Mouse (Mus musculus): ENCODE measurements around the gene Jup. TPM values are rescaled to one million over a fixed set of nuclear protein-coding genes. Genes with fewer than 3 reads are reported as not detected.

Gene Jup
- total RNA-seq (2021): 10 to 100 TPM; 33.2 to 36.2 TPM

- peak; percentile 97 for DNase-seq (ENCODE audit: extremely low spot score in 1 of 2, low spot score in 1 of 2)
These were observed at the start of gene Jup for GRCm38 (mm10) chr11:100397600-100398389. Gene Jup (minus strand): TSS chr11:100397763.

- no peak for DNase-seq (ENCODE audit: extremely low spot score in 1 of 2, low spot score in 1 of 2)
These were observed 45.1 kb upstream of the Jup start for GRCm38 (mm10) chr11:100442625-100443024.

- no peak for DNase-seq (ENCODE audit: extremely low spot score in 1 of 2, low spot score in 1 of 2)
These were observed 44.2 kb upstream of the Jup start, which contains the start of the genes Nt5c3b and Klhl10 for GRCm38 (mm10) chr11:100441797-100442196. Gene Nt5c3b (minus strand): TSS chr11:100441808. Gene Klhl10 (plus strand): TSS chr11:100441917.

GRCm38 (mm10) chr11:100440691-100441522 is 43.3 kb upstream of the Jup start:
- peak; percentile 66 to 76 for DNase-seq (ENCODE audit: extremely low spot score in 1 of 2, low spot score in 1 of 2)

GRCm38 (mm10) chr11:100437901-100438300 is 40.3 kb upstream of the Jup start:
- DNase-seq (ENCODE audit: extremely low spot score in 1 of 2, low spot score in 1 of 2): no peak

GRCm38 (mm10) chr11:100435678-100436246 is 38.2 kb upstream of the Jup start:
- DNase-seq (ENCODE audit: extremely low spot score in 1 of 2, low spot score in 1 of 2): no peak

- no peak for DNase-seq (ENCODE audit: extremely low spot score in 1 of 2, low spot score in 1 of 2)
These were observed 34.4 kb upstream of the Jup start for GRCm38 (mm10) chr11:100432002-100432401.

- no peak for DNase-seq (ENCODE audit: extremely low spot score in 1 of 2, low spot score in 1 of 2)
These were observed 32.5 kb upstream of the Jup start for GRCm38 (mm10) chr11:100430052-100430451.

- no peak for DNase-seq (ENCODE audit: extremely low spot score in 1 of 2, low spot score in 1 of 2)
These were observed 31.1 kb upstream of the Jup start for GRCm38 (mm10) chr11:100428612-100429199.

- no peak for DNase-seq (ENCODE audit: extremely low spot score in 1 of 2, low spot score in 1 of 2)
These were observed 29.3 kb upstream of the Jup start for GRCm38 (mm10) chr11:100426820-100427219.

GRCm38 (mm10) chr11:100425851-100426250 is 28.3 kb upstream of the Jup start:
- DNase-seq (ENCODE audit: extremely low spot score in 1 of 2, low spot score in 1 of 2): peak; percentile 50 to 79

GRCm38 (mm10) chr11:100423836-100424235 is 26.3 kb upstream of the Jup start:
- DNase-seq (ENCODE audit: extremely low spot score in 1 of 2, low spot score in 1 of 2): no peak

GRCm38 (mm10) chr11:100421537-100421936 is 24.0 kb upstream of the Jup start:
- no peak for DNase-seq (ENCODE audit: extremely low spot score in 1 of 2, low spot score in 1 of 2)

- DNase-seq (ENCODE audit: extremely low spot score in 1 of 2, low spot score in 1 of 2): no peak
These were observed 17.6 kb upstream of the Jup start, which contains the start of gene Fkbp10 for GRCm38 (mm10) chr11:100414914-100415822. Gene Fkbp10 (plus strand): TSS chr11:100415697.

GRCm38 (mm10) chr11:100414021-100414913 is 16.7 kb upstream of the Jup start, which contains the start of gene P3h4:
Gene P3h4 (minus strand): TSS chr11:100414836.
- DNase-seq (ENCODE audit: extremely low spot score in 1 of 2, low spot score in 1 of 2): peak; percentile 55 to 61

GRCm38 (mm10) chr11:100413541-100413940 is 16.0 kb upstream of the Jup start:
- no peak for DNase-seq (ENCODE audit: extremely low spot score in 1 of 2, low spot score in 1 of 2)

GRCm38 (mm10) chr11:100411736-100412135 is 14.2 kb upstream of the Jup start:
- no peak for DNase-seq (ENCODE audit: extremely low spot score in 1 of 2, low spot score in 1 of 2)

GRCm38 (mm10) chr11:100409686-100410085 is 12.1 kb upstream of the Jup start:
- DNase-seq (ENCODE audit: extremely low spot score in 1 of 2, low spot score in 1 of 2): no peak

Data from layer of hippocampus, postnatal 25 days (tissue).